Mouse (Mus musculus) spleen, adult 2 months (tissue): ENCODE results near the gene Slc5a3.

Source experiments
- CTCF ChIP-seq: fragments of 200-500 bp; IDR thresholded peaks from 2 replicates; pipeline ENCODE4 v1.5.1; 2011; ENCODE audit warnings: mild to moderate bottlenecking, inconsistent platforms; ENCODE audit not compliant: insufficient read depth, insufficient read length, insufficient replicate concordance; ENCODE audit errors: extremely low read depth
- POLR2A ChIP-seq: fragments of 200-500 bp; IDR thresholded peaks from 2 replicates; pipeline ENCODE4 v1.6.1; 2011; ENCODE audit warnings: low read depth, low read length, inconsistent platforms

GRCm38 (mm10) chr16:92061586-92061985 lies 3.5 kb downstream of the Slc5a3 start:
- TF ChIP-seq POLR2A (no peak), CTCF (no peak)
